Mouse (Mus musculus): ENCODE data around the gene Tchp. TPM values are rescaled to one million over a fixed set of nuclear protein-coding genes. Genes with fewer than 3 reads are reported as not detected.

The Tchp gene
- polyA plus RNA-seq, 1 experiment from 2014 or later, result 10.8 TPM

DNA sequence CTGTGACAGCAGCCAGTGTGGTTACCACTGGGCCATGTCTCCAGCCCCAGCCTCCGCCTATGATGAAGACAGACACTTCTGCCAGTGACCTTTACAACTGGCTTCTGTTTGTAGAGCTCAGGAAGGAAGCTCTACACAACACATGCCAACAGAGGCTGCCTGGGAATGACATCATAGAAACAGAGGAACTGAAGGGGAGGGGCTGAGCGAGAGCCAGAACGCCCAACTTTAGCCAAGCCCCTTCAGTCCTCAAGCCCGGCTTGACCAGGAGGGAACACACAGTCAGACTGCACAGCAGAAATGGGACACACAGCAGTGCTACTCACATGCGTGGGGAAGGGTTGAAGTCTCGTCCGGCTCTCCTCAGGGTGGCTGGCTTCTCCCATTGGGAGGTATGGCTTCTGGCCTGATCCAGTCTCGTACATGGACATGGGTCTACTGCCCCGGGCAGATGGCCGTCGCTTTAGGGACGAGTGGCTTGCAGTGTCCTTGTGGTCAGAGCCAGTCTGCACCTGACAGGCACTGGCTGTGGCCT lies 31.2 kb downstream of the Tchp start:
- DNase-seq (ENCODE audit: low spot score), result no peak

GRCm38 (mm10) chr5:114740595-114740994 lies 33.0 kb downstream of the Tchp start:
- DNase-seq (ENCODE audit: low spot score), result no peak

GRCm38 (mm10) chr5:114742572-114742971 lies 35.0 kb downstream of the Tchp start:
- DNase-seq (ENCODE audit: low spot score), result no peak

- DNase-seq (ENCODE audit: low spot score), result no peak
These were observed 35.6 kb downstream of the Tchp start for GRCm38 (mm10) chr5:114742998-114743696.

DNA sequence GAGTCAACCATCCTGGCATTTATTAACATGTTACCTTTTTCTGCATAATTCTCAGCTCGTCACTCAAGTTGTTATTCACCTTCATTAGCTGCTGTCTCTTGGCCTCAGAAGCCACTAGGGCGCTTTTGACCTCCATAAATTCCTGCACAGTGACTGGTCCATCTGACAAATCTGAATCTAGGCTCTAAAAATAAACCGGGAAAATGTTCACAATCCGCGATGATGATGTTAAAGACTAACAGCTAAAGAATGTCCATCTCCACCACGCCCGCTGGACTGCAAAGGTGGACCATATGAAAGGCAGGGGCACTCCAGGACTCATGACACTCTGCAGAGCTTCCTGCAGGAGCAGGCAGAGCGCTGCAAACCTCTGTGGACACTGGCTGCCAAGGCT lies 36.1 kb downstream of the Tchp start:
- DNase-seq (ENCODE audit: low spot score), result no peak

- DNase-seq (ENCODE audit: low spot score), result no peak
These were observed 38.0 kb downstream of the Tchp start for GRCm38 (mm10) chr5:114745581-114745980.

DNA sequence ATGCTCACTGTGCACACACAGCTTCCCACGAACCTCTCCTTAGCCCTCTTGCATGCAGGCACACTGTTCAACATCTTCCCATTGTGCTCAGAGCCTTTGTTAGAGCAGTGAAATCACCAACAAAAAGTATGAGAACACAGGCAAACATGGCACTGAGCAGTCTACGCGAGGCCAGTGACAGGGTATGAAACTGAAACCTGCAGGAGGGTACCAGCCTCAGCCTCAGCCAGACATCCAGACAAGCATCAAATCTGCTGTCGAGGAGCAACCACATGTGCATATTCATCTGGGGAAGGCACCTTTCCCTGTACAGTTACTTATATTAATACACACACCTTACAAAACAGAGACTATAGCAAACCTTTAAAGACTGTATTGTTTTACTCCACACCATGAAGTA lies 39.3 kb downstream of the Tchp start:
- no peak for DNase-seq (ENCODE audit: low spot score)

GRCm38 (mm10) chr5:114747521-114747920 lies 40.0 kb downstream of the Tchp start:
- no peak for DNase-seq (ENCODE audit: low spot score)

DNA sequence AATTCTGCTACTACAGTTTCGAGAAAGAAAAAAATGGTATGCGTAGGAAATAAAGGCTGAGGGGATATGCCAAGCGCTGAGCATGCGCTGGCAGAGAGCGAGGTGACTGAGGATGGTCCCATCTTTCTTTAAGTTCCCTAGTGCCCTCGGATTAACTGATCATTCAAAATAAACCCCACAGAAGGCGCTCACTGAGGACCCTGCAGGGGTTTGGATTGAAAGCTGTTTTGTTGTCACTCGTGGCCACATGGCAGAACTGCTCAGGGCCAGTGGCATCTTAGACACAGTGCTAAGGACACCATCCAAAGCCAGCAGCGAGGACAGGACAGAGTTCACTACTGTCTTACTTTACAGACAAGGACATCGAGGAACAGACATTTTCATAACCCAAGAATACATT lies 42.8 kb downstream of the Tchp start:
- DNase-seq (ENCODE audit: low spot score), result no peak

- no peak for DNase-seq (ENCODE audit: low spot score)
These were observed 44.8 kb downstream of the Tchp start for GRCm38 (mm10) chr5:114752397-114752796.

DNA sequence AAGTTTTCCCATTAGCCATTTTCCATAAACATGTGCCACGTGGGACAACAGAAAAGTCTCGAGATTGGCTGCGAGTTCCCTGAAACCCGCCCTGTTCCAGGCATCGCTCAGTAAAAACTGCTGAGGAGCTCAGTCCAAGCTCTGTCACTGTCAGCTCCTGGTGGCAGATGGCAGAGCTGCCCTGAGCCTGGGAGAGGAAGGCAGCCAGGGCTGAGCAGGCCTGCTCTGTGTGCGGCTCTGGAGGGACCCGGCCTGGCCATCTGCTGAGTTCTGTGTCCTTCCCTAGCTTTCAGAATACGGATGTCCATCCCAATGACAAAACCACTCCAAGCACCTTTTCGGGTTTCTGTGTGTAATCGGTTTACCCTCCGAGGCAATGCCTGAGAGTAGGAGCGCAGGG lies 45.8 kb downstream of the Tchp start:
- no peak for DNase-seq (ENCODE audit: low spot score)

DNA sequence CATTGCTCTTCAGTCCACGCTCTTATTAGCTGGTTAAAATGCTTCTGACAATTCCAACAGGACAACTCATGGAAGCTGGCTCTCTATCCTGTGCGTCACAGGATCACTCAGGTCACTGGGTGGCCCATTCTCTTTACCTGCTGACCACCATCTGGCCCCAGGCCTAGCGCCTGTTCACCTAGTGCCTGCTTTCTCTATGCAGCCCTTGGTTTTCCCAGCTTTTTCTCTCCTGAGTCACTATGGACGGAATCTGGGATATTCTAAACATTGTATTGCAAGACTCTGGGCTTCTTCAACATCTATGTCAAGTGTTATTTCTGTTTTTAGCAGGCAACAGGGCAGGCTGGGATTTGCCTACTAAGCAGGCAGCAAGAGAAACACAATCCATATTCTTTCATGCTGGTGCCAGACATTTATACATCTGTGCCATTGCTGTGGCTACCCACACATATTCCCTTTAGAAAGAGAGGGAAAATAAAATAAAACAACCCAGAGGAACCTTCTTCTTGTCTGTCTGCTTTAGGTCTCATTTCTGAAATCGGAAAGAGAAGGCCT lies 52.1 kb downstream of the Tchp start:
- DNase-seq (ENCODE audit: low spot score), result no peak

GRCm38 (mm10) chr5:114761980-114762379 lies 54.4 kb downstream of the Tchp start:
- no peak for DNase-seq (ENCODE audit: low spot score)

- peak; percentile 35 for DNase-seq (ENCODE audit: low spot score)
These were observed 57.5 kb downstream of the Tchp start for GRCm38 (mm10) chr5:114764812-114765735.

GRCm38 (mm10) chr5:114766686-114767085 lies 59.1 kb downstream of the Tchp start:
- DNase-seq (ENCODE audit: low spot score), result no peak

DNA sequence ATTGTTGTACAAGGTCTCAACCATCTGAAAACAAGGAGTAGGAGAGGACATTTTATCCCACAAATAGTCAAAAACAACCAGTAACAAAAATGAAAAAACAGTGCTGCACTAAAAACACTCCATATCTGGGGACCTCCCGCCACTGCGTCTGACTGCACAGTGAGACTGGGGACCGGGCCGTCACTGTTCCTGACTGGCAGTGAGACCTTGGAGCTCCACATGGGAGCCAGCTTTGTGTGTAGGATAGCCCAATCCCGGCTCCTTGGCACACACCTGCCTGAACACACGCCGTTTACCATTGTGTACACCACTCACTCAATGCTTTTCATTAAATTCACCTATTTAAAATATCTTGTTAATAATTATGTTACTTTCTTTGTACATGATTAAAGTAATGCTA lies 59.6 kb downstream of the Tchp start:
- DNase-seq (ENCODE audit: low spot score), result no peak

DNA sequence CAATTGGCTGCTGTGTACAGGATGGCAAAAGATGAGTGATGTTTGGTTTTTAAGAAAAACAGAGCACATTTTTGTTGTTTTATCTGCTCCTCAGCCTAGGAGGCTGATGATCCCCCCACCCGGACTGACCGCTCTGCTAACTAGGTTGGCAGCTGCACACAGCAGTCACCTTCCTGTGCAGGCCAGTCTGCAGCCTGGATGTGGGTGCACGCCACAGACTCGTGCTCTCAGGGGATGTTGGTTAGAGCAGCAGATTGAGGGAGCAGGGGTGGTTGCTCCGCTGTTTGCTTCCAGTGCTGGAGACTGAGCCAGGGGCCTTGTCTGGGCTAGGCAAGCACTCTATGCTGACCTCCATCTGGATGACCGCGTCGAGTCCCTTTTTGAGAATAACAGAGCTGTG lies 62.2 kb downstream of the Tchp start:
- peak; percentile 41 for DNase-seq (ENCODE audit: low spot score)

GRCm38 (mm10) chr5:114771796-114772195 lies 64.2 kb downstream of the Tchp start:
- no peak for DNase-seq (ENCODE audit: low spot score)
